Comparison of ENCODE assay signal across 9 mouse cellular contexts in genomic region chr2:33975423-33976127, GRCm38 (mm10).
A peak's percentile ranks its signal among the peaks of the same experiment; 100 is the strongest.
DNase-seq lines count a peak whose midpoint lies in the region; ATAC-seq and TF ChIP-seq lines count a peak whose summit lies in the region.
"Had no signal": no experiment of that assay in that cellular context is flagged by ENCODE, and none has a peak within 500 bp of the region (broad histone marks: within the 10 kb centered on the region; RNA-seq: fewer than 3 reads in every experiment).

No protein-coding gene starts in this region.

- no peak for TF ChIP-seq EP300 in ES-Bruce4 (IDR thresholded peaks at IDR 0.05; ENCODE audit: insufficient read depth, low read depth, low read length)
- TF ChIP-seq EP300 in stomach, postnatal 0 days (optimal IDR thresholded peaks at IDR 0.05): no peak

- WGBS in hindbrain, embryonic 12.5 days: 73% methylated on average over 14 of the region's 14 CpGs
- WGBS in hindbrain, embryonic 11.5 days: 74% methylated on average over 14 of the region's 14 CpGs
- 81% methylated on average over 14 of the region's 14 CpGs for WGBS in stomach, postnatal 0 days

- no peaks in the 10 kb centered on the region for H3K27me3 ChIP-seq in hindbrain, embryonic 12.5 days
- no peaks in the 10 kb centered on the region for H3K27me3 ChIP-seq in hindbrain, embryonic 11.5 days (ENCODE audit: control insufficient read depth, insufficient read depth, low read length)
- H3K27me3 ChIP-seq in ES-Bruce4 (ENCODE audit: control insufficient read depth, insufficient read depth, low read length, poor library complexity, severe bottlenecking): no peaks in the 10 kb centered on the region
- no peaks in the 10 kb centered on the region for H3K27me3 ChIP-seq in stomach, postnatal 0 days (ENCODE audit: control insufficient read depth, insufficient read depth, low read length)
- H3K27me3 ChIP-seq: embryonic facial prominence, embryonic 13.5 days had no signal

- no peak for TF ChIP-seq POLR2A in ES-Bruce4 (IDR thresholded peaks at IDR 0.05; ENCODE audit: insufficient read depth, low read length)

- no peak for ATAC-seq in hindbrain, embryonic 12.5 days (ENCODE audit: low FRiP score)
- ATAC-seq in hindbrain, embryonic 11.5 days (ENCODE audit: low FRiP score): no peak
- no peak for ATAC-seq in stomach, postnatal 0 days (ENCODE audit: low FRiP score, low TSS enrichment)

- H3K9ac ChIP-seq in hindbrain, embryonic 12.5 days: no peak overlapping the region
- no peak overlapping the region for H3K9ac ChIP-seq in hindbrain, embryonic 11.5 days (ENCODE audit: low read depth, low read length)
- no peak overlapping the region for H3K9ac ChIP-seq in ES-Bruce4 (ENCODE audit: low read depth, poor library complexity, severe bottlenecking)
- H3K9ac ChIP-seq in stomach, postnatal 0 days (ENCODE audit: low read length): no peak overlapping the region
- H3K9ac ChIP-seq: embryonic facial prominence, embryonic 13.5 days had no signal

- peaks cover 30% of the 10 kb centered on the region for H3K4me1 ChIP-seq in hindbrain, embryonic 12.5 days
- H3K4me1 ChIP-seq in hindbrain, embryonic 11.5 days (replicated peaks; ENCODE audit: control insufficient read depth, insufficient read depth, low read length): peaks cover 2% of the 10 kb centered on the region
- no peaks in the 10 kb centered on the region for H3K4me1 ChIP-seq in ES-Bruce4 (ENCODE audit: control insufficient read depth, insufficient read depth, low read length)
- no peaks in the 10 kb centered on the region for H3K4me1 ChIP-seq in stomach, postnatal 0 days (replicated peaks; ENCODE audit: control insufficient read depth, insufficient read depth)

- peak overlapping the region; percentile 83 for H3K27ac ChIP-seq in hindbrain, embryonic 12.5 days
- no peak overlapping the region for H3K27ac ChIP-seq in hindbrain, embryonic 11.5 days (ENCODE audit: low read depth, low read length)
- no peak overlapping the region for H3K27ac ChIP-seq in ES-Bruce4 (ENCODE audit: insufficient read depth, low read length)
- H3K27ac ChIP-seq in stomach, postnatal 0 days (replicated peaks): no peak overlapping the region
- H3K27ac ChIP-seq: embryonic facial prominence, embryonic 13.5 days had no signal

- DNase-seq in hindbrain, embryonic 11.5 days (ENCODE audit: low spot score): no peak
- DNase-seq in cerebellum, adult 9-11 months: peak; percentile 33
- DNase-seq in kidney, adult 9 months: peak; percentile 81
- no peak for DNase-seq in yolk sac, embryonic 10.5 days (ENCODE audit: low spot score)
- no peak for DNase-seq in thymus, postnatal 25 days
- no peak for DNase-seq in stomach, postnatal 0 days (ENCODE audit: low spot score)

- TF ChIP-seq CTCF in ES-Bruce4 (IDR thresholded peaks at IDR 0.05; ENCODE audit: low read depth, low read length): no peak
- no peak for TF ChIP-seq CTCF in stomach, postnatal 0 days (IDR thresholded peaks at IDR 0.05; ENCODE audit: low read depth)

- 0 out of 2 replicates have a peak, but pooled peaks cover 4% of the 10 kb centered on the region for H3K9me3 ChIP-seq in hindbrain, embryonic 12.5 days (replicated peaks)
- H3K9me3 ChIP-seq in hindbrain, embryonic 11.5 days (ENCODE audit: control insufficient read depth, low read length): no peaks in the 10 kb centered on the region
- no peaks in the 10 kb centered on the region for H3K9me3 ChIP-seq in ES-Bruce4 (replicated peaks; ENCODE audit: control insufficient read depth, insufficient read depth, low read length, poor library complexity, severe bottlenecking)
- H3K9me3 ChIP-seq in stomach, postnatal 0 days (ENCODE audit: control insufficient read depth, low read length): no peaks in the 10 kb centered on the region
- H3K9me3 ChIP-seq: embryonic facial prominence, embryonic 13.5 days had no signal

- H3K4me2 ChIP-seq in hindbrain, embryonic 12.5 days (replicated peaks): no peak overlapping the region
- no peak overlapping the region for H3K4me2 ChIP-seq in hindbrain, embryonic 11.5 days (replicated peaks; ENCODE audit: low read depth, low read length)
- no peak overlapping the region for H3K4me2 ChIP-seq in stomach, postnatal 0 days (replicated peaks; ENCODE audit: low read depth)
- H3K4me2 ChIP-seq: embryonic facial prominence, embryonic 13.5 days had no signal

- no peak overlapping the region for H3K4me3 ChIP-seq in hindbrain, embryonic 12.5 days
- H3K4me3 ChIP-seq in hindbrain, embryonic 11.5 days (ENCODE audit: low read depth, low read length): no peak overlapping the region
- H3K4me3 ChIP-seq in ES-Bruce4 (ENCODE audit: low read depth, low read length): peak overlapping the region; percentile 68
- H3K4me3 ChIP-seq in stomach, postnatal 0 days (ENCODE audit: low read depth, low read length): no peak overlapping the region
- H3K4me3 ChIP-seq: embryonic facial prominence, embryonic 13.5 days had no signal

- no peaks in the 10 kb centered on the region for H3K36me3 ChIP-seq in hindbrain, embryonic 12.5 days
- H3K36me3 ChIP-seq in hindbrain, embryonic 11.5 days (ENCODE audit: control insufficient read depth, insufficient read depth, low read length): no peaks in the 10 kb centered on the region
- no peaks in the 10 kb centered on the region for H3K36me3 ChIP-seq in ES-Bruce4 (ENCODE audit: control insufficient read depth, insufficient read depth, low read length, poor library complexity, severe bottlenecking)
- no peaks in the 10 kb centered on the region for H3K36me3 ChIP-seq in stomach, postnatal 0 days (ENCODE audit: control insufficient read depth, insufficient read depth, low read length)
- H3K36me3 ChIP-seq: embryonic facial prominence, embryonic 13.5 days had no signal

Comparison
In these comparisons a context has a peak if more than half of its experiments do, and no peak if none do; other contexts are left out.
1. DNase-seq: peak in cerebellum, adult 9-11 months (single experiment) and kidney, adult 9 months (single experiment); none in hindbrain, embryonic 11.5 days (single experiment), yolk sac, embryonic 10.5 days (single experiment), thymus, postnatal 25 days (single experiment) and stomach, postnatal 0 days (single experiment).